Mouse (Mus musculus): ENCODE data around the gene 1190005I06Rik.

1190005I06Rik gene

DNA sequence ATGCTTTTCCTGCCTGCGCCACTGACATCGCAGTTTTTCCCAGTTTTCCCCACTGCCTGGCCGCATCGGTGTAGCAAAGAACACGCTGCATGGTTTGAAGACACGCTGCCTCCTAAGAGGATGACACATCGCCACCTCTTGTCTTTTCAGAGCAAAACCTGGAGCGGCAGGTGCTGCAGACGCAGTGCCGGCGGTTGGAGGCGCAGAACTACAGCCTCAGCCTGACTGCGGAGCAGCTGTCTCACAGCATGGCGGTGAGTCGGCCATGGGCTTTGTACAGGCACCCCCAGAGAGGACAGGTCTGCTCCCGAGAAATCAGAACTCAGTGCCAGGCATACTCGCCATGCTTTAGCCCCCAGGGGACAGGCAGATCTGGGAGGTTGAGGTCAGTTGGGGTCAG is 69.6 kb downstream of the 1190005I06Rik start:
- DNase-seq (ENCODE audit: low spot score in 2 of 2), result no peak

DNA sequence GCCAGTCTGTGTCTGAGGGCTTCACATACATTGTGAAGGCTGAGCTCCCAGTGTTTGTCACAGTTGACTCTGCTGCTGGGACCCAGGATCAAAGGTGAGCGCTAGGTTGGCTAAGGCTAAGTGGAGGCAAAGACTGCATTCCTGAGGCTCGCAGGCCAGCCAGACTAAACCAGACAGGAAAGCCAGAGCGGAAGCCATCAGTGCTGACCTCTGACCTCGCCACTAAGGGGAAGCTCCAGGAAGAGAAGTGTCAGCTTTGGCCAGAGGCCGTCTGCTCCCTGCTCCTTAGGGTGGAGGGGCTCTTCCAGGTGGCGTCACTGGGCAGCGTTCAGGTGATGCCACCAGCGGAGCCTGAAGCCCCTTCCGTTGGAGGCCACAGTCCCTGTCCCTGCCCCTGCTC is 71.6 kb downstream of the 1190005I06Rik start:
- no peak for DNase-seq (ENCODE audit: low spot score in 2 of 2)

GRCm38 (mm10) chr8:120574941-120575340 is 72.5 kb downstream of the 1190005I06Rik start:
- no peak for DNase-seq (ENCODE audit: low spot score in 2 of 2)

DNA sequence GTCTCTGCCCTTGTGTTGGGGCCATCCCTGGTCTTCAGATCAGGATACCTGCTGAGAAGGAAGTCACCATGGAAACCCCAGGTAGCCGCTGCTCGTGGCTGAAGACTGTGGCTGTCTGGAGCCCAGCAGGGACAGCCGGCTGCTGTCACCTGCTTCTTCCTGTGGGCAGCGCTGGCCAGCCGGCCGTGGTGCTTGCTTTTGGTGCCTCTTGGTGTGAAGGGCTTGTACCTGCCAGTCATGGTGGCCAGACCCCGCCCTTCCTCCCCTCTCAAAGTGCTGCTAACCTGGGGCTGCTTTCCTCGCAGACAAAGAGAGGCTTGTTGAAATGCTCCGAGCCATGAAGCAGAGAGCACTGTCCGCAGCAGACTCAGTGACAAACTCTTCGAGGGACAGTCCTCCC is 73.6 kb downstream of the 1190005I06Rik start:
- DNase-seq (ENCODE audit: low spot score in 2 of 2), result no peak

GRCm38 (mm10) chr8:120572534-120572933 is 74.9 kb downstream of the 1190005I06Rik start:
- DNase-seq (ENCODE audit: low spot score in 2 of 2), result peak in 1 of 2 experiments; percentile 79

DNA sequence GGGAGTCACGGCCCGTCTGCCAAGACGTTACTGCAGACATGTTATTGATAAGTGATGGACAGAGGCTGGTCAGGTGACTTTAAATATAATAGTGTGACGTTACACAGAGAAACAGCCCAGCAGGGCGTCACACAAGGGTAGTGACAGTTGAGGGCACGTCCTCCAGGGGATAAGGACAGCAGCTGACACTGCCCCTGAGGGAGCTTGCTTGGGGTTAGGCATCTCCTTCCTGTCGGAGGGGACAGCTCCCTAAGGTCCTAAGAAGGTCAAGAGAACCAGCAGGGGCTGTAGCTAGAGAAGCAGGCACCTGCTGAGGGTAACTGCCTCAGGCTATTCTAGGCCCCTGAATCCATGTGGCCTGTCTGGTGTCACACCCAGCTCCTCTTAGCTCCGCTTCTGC is 75.9 kb downstream of the 1190005I06Rik start:
- no peak for DNase-seq (ENCODE audit: low spot score in 2 of 2)

DNA sequence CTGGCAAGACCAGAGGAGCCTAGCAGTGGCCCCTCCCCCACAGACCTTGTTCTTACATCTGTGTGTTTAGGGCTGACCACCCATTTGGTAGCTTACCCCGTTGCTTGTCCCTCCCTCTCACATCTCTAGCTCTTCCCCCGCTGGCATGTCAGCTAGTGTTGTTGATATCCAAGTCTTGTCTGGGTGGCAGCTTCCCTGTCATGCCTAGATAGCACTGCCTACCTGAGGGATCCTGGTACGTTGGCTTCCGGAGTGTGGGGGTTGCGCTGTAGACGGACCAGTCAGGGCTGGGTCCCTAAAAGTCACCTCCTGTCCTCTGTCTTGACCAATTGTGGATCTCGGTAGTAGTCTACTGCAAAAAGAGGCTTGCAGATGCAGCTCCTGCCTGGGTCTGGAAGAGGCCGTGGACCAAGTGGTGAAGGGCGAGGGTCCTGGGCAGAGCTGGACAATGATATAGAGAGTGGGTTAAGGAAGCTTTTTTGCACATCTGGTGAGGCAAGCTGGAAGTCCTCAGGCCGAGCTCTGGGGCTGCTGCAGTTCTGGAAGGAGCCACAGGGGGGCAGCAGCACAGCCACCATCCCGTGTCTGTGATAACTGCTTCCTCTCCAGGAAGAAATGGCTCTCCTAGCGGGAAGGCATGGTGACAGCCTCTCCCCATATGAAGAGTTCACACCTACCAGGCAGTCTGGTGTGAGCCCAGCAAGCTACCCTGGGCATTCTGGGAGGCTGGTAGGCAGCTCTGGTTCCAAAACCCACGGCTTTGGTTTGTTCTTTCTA is 77.3 kb downstream of the 1190005I06Rik start:
- DNase-seq (ENCODE audit: low spot score in 2 of 2), result peak in 1 of 2 experiments; percentile 82

DNA sequence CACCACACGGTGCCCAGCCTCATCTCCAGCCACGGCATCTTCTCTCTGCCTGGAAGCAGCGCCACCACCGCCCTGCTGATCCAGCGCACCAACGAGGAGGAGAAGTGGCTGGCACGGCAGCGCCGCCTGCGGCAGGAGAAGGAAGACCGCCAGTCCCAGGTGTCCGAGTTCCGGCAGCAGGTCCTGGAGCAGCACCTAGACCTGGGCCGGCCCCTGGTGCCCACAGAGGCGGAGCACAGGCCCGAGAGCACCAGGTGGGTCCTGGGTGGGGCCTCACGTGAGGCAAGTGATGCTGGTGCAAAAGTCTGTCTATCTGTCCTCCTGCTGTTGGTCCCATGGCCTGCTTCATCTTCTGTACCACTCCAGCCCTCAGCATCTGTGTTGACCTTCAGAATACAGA is 78.3 kb downstream of the 1190005I06Rik start:
- no peak for DNase-seq (ENCODE audit: low spot score in 2 of 2)

DNA sequence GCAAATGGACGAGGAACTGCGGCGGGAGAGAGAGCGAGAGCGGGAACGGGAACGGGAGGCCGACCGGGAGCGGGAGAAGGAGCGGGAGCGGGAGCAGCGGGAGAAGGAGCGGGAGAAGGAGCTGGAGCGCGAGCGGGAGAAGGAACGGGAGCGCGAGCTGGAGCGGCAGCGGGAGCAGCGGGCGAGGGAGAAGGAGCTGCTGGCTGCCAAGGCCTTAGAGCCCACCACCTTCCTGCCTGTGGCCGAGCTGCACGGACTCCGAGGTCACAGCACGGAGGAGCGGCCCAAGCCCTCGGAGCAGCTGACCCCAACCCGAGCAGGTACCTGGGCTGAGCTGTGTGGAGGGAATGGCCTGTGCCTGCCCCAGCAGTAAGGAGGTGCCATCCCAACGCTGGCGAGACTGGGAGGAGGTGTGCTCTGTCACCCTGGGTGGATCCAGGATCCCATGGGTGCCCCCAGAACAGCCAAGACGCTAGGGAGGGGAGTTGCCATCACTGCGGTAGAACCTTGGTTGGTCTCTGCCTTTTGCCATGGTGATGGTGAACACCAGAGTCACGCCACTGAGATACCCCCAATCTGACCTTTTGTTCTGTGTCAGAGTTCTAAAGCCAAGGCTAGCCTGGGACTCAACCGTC is 79.2 kb downstream of the 1190005I06Rik start:
- no peak for DNase-seq (ENCODE audit: low spot score in 2 of 2)

GRCm38 (mm10) chr8:120567731-120568130 is 79.7 kb downstream of the 1190005I06Rik start:
- no peak for DNase-seq (ENCODE audit: low spot score in 2 of 2)

GRCm38 (mm10) chr8:120566681-120567080 is 80.8 kb downstream of the 1190005I06Rik start:
- DNase-seq (ENCODE audit: low spot score in 2 of 2), result no peak

GRCm38 (mm10) chr8:120565151-120565711 is 82.2 kb downstream of the 1190005I06Rik start:
- no peak for DNase-seq (ENCODE audit: low spot score in 2 of 2)

- peak; percentile 63 to 73 for DNase-seq (ENCODE audit: low spot score in 2 of 2)
Measured at GRCm38 (mm10) chr8:120563851-120564837, 83.3 kb downstream of the 1190005I06Rik start.

- no peak for DNase-seq (ENCODE audit: low spot score in 2 of 2)
Measured at GRCm38 (mm10) chr8:120563348-120563724, 84.1 kb downstream of the 1190005I06Rik start.

- no peak for DNase-seq (ENCODE audit: low spot score in 2 of 2)
Measured at GRCm38 (mm10) chr8:120562680-120563347, 84.6 kb downstream of the 1190005I06Rik start.

- DNase-seq (ENCODE audit: low spot score in 2 of 2), result no peak
Measured at GRCm38 (mm10) chr8:120561539-120562435, 85.6 kb downstream of the 1190005I06Rik start.

DNA sequence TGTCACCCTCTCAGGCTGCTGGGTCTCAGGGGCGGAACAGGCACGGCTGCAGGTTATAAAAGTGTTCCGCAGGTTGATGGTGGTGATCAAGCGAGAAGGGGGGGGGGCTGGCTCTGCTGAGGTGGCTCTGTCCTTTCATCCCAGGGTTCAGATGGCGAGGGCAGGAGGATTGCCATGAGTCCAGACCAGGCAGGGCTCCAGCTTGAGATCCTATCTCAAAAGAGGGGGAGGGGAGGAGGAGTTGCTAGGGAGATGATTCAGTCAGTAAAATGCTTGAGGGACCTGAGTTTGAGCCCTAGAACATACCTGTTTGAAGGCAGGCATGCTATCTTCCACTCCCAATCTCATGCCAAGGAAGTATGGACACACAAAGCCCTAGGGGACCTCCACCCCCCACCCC is 86.9 kb downstream of the 1190005I06Rik start:
- DNase-seq (ENCODE audit: low spot score in 2 of 2), result no peak

DNA sequence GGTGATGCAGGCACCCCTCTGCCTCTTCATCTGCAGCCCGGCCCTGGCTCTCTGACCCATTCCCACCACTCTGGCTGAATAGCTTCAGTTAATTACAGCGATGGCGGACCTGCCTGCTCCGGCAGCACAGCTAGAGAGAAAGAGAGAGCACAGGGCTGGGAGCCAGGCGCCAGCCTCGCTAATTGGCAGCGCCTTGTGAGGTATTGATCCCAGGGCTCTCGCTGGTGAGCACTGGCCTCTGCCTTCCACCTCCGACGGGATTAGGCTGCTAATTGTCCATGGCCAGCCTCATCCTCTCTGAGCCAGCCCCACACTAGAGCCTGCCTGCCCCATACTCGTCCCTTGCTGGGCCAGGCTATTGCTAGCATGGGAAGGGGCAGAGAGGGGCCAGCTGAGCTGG is 87.8 kb downstream of the 1190005I06Rik start:
- no peak for DNase-seq (ENCODE audit: low spot score in 2 of 2)

Data from left cerebral cortex, adult 9 months (tissue).